Mouse (Mus musculus) embryo, embryonic 9.5 days (tissue): ENCODE measurements around the gene Jak2.

Experiments
- DNase-seq: peaks from one replicate; pipeline ENCODE4 v3.0.0-alpha.2; 2017; ENCODE audit errors: extremely low spot score

Gene Jak2

DNA sequence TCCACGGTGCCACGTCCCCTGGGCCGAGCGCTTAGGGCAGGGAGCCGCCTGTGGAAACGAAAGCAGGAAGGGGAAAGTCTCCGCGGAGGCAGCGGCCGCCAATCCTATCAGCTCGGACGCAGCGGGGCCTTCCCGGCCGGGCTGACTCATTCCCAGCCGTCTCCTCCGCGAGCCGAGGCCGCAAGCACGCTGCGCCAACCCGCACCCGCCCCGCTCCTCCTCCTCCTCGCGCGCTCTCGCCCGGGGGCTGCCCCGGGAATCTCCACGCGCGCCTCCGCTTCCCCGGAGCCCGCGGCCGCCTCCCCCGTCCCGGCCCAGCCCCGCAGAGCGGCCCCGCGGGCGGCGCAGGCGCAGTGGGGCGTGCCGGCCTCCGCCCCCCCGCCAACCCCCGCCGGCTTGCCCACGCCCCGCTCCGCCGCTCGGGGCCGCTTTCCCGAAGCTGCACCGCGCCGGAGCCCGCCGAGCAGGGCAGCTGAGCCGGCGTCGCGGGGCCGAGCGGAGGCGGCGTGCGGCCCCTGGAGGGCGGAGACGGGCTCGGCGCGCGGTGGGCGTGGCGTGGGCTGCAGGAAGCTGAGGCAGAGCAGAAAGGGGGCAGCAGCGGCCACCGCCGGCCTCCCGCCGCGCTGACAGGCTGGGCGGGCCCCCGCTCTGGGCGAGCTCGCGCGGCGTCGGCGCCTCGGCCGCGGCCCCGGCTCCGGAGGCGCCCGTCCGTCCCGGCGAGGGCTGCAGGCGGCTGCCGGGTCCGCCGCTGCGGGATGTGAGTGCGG is at the start of gene Jak2:
Gene Jak2, plus strand, starts transcription at position 638 of the 767 bp plus-strand sequence.
- peak; percentile 92 for DNase-seq

DNA sequence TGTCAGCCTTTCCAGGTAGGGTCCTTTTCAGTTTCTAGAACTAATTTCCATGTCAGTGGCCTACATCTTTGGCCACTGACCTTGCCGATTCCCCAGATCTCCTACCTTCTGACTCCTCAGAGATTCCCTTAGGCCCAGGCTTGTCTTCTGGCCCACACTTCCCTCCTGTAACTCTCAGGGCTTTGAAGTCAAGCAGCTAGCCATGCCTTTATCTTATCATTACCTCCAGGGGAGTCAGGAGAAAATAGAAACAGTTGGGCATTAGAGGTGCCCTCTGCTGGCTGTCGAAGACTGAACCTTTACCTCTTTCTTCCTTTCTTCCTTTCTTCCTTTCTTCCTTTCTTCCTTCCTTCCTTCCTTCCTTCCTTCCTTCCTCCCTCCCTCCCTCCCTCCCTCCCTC is 48.3 kb upstream of the Jak2 start:
- no peak for DNase-seq

DNA sequence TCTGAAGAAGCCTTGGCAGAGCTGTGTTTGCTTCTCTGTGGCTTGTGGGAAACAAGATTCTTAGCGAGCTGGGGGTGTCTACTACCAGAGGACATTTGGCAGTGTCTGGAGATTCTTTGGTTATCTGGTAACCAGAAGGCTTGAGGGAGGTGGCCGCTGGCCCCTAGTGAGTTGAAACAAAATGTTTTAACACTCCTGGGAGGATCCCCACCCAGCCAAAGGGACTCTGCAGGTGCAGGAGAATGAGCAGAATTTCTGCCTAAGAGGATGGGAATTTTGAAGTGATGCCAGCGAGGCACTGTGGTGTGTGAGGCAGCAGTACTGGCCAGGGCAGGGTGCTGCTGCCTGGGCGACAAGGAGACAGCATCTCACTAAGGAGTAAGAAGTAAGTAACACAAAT is 47.0 kb upstream of the Jak2 start:
- DNase-seq = no peak

DNA sequence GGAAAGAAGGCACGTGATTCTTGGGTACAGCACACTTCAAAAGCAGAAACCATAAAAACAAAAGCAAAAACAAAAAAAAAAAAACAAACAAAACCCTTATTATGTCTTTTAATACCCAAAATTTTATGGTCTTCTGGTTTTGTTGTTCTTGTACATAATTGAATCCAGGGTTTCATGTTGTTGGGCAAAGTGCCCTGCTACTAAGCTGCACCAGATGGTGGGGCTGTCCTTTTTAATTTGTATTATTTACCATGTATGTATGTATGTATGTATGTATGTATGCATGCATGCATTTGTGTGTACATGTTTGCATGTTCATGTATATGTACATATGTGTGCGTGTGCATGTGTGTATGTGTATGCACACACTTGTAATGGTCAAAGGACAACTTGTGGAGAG is 46.4 kb upstream of the Jak2 start:
- no peak for DNase-seq

DNA sequence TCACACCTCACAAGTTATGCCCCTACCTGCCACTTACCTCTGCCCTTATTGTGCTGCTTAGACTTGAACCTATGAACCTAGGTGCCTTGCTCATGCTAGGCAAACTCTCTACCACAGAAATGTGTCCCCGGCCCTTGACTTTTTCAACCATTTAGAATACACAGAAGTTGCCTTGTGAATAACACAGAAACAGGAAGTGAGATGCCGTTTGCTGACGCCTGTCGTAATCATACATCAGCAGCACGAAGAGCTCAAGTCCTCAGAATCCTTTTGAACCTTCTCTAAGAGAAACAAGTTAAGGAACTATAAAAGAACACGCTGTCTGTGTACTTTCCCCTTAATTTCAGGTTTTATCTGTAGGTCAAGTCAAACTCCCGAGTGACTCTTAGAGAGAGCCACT is 41.7 kb upstream of the Jak2 start:
- DNase-seq = no peak

DNA sequence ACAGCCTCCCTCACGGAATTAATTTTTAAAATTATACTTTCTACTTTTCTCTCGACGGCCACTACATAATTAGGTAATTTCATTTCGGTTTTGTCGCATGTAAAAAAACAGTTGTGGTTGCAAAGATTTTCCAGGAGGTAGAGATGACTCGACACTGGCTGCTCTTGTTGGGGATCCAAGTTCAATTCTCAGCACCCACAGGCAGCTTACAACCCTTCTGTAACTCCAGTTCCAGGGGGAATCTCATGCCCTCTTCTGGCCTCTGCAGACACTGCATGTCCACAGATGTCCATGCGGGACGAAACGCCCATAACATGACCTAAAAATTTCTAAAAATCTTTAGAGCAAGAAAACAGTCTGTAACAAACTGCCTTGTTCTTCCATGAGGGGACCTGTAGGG is 41.3 kb upstream of the Jak2 start:
- DNase-seq = no peak

DNA sequence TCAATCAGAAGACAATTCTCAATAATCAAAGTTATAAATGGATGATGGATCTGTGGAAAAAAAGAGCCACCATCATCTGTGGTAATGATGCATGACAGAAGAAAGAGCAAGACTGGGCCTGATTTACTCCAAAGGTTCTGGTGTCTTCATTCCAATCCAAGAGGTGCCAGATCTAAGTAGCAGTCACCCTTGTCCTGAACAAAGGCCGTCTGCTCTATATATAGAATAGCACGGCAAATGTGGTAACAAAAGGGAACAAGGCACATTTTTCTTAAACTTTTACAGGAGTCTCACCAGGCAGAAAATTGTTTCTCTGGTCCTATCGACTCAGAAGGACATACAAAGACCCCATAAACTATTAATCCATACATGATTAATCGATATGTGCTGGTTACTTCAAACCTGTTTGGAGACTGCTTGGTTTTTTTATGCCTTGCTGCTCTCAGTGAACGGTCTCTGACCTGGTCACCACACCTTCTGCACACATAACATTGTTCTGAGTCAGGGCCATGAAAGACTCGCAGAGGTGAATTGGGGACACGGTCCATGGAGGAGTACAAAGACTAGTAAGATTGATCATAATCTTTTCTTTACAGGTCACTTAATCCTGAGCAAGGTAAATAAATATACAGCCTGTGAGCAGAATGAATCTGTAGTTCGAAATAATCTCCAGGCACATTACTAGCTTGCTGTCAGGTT is 35.7 kb upstream of the Jak2 start:
- DNase-seq = no peak

DNA sequence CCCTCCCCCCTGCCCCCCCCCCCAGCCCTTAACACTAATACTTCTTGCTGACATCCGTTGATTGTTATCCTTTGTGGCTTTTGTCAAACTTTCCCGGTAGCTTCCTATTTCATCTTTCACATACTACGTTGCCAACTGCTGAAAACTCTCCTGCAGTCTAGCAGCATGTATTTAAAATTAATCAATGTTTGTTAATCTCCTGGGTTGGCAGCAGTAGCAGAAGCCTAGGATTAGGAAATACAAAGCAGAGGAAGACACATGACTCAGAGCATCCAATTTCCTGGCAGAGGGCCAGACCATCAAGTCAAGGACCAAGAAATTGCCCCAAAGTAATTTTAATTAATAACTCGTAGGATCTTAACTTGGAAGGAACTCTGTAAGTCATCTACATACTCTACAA is 29.8 kb upstream of the Jak2 start:
- DNase-seq = no peak

DNA sequence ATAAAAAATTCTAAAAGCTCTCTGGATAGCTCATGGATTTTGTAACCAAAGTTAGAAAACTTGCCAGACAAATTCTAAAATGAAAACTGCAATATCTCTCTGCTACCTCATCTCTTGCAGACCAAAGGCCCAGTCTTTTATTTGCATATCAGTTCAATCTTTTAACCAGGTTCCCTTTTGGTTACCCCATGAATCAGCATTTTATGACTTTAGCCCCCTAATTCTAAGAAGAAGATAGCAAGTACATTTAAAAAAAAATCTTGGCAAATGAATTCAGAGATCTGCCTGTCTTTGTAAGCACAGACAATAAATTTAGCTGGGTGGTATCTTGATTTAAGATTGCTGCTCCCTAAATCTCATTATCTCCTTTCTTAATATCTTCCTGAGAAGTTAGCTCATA is 26.7 kb upstream of the Jak2 start:
- DNase-seq = no peak

DNA sequence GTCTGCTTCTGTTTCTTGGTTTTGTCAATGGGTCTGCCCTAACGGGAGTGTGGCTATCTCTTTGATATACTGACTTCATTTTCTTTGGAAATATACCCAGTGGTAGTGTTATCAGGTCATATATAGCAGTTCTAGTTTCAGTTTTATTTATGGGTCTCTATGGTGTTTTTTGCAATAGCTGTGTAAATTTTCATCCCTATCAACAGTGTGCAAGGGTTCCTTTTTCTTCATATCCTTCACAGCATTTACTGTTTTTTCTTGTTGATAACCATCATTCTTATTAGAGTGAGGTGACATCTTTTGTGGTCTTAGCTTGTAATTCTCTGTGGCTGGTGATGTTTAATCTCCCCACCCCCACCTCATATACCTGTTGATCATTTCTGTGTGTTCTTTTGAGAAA is 24.6 kb upstream of the Jak2 start:
- DNase-seq = no peak

DNA sequence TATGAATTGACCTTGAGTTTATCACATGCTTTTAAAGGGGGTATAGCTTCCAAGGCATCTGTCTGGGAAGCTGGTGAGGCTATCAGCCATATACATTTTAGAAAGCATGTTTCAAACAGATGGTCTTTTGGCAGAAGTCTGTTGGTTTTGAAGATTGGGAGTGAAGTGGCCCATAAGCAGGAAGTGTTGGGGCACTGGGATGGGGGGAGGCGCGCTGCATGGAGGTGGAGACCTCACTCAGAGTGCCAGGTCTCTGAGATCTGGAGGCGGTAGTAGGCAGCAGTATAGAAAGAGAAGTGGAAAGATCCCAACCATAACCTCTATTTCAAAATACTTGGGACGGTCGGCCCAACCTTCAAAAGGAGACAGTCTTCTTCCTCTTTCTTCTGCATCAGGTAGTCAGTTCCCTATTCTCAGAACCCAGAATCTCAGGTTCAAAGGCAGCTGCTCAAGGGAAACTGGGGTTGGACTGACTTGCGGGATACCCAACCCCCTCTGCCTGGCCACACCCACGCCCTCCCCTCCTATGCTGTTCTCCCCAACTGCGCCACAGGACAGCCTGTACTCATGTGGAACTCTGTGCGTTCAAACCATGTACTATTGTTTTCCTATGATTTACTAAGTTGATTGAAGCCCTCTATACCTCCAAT is 23.6 kb upstream of the Jak2 start:
- no peak for DNase-seq

DNA sequence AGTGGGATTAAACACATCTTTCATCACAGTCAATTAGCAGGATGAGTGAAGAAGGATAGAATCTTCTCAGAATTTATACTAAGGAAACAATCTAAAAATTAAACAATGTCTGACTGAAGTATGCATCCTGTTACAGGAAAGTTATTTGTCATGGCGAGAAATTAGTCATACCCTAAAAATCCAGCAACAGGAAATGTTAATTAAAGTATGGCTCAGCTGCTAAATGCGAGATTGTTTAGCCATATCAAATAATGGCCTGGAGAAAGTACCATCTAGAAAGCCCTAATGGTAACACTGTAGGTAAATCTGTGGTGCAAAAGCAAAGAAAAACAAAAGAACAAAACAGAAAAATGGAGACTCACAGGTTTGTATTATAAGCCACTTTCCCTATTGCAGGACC is 22.6 kb upstream of the Jak2 start:
- DNase-seq = no peak

DNA sequence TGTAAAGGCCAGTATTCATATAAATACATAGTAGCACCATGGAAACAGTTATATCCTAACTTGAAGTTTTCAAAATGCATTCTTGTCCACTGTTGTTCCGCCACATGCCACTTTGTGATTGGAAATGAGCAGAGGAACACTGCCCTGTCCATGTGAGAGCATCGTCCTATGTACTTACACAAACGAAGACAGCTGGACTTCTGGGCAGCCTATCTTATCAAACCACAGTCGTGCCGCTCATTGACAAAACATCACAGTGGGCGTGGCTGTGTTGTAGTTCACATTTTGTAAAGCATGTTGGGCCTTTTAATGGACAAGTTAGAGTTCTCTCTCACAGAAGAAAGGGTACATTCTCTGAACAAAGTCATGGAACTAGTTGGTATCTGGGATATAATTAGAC is 18.9 kb upstream of the Jak2 start:
- no peak for DNase-seq

DNA sequence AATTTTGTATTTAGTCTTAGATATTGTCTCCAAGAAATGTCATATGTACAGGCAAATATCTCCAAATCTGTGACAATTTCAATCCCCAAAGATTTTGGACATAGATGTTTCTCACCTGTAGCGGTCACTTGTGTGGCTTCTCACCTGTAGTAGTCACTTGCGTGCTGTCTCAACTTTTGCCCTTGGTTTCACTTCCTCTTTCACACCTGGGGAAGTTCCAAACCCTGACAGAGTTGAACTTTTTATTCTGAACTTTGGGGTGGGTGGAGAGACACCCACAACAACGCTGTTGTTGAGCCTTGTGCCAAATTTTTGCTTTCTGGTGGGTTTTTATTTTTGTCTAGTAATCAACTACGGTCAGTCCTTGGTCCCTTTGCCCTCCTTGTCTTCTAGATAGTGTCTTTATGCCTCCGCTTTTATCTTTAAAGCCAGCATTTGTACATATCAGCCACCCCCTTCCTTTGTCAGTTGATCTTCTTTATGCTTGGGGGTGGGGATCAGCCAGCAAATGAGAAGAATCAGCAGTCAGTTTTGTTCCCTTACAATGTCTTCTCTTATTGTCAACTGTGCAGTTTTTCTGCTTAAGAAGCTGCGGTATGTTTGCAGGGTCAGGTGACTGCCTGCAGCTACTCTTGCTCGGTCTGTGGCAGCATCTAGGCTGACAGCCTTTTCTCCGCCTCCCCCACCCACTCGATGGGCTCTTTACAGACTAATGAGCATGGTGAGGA is 14.8 kb upstream of the Jak2 start:
- no peak for DNase-seq

DNA sequence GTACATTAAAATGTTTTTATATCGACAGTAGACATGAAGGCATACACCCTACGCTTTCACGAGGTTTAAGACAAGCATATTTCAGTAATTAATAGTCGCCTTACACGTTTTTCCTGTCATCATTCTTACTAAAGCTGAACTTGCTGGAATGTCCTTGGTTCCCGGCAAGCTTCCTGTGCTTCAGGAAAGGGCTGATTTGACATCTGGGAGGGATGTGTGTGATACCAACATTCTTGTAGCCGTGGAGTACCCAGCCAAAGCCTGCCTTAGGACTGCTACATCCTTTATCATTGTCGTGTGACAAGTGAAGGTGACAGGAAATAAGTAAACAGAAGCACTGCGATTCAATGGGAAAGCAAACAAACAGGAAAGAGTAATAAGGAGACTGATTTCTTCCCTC is 13.5 kb upstream of the Jak2 start:
- DNase-seq = no peak

DNA sequence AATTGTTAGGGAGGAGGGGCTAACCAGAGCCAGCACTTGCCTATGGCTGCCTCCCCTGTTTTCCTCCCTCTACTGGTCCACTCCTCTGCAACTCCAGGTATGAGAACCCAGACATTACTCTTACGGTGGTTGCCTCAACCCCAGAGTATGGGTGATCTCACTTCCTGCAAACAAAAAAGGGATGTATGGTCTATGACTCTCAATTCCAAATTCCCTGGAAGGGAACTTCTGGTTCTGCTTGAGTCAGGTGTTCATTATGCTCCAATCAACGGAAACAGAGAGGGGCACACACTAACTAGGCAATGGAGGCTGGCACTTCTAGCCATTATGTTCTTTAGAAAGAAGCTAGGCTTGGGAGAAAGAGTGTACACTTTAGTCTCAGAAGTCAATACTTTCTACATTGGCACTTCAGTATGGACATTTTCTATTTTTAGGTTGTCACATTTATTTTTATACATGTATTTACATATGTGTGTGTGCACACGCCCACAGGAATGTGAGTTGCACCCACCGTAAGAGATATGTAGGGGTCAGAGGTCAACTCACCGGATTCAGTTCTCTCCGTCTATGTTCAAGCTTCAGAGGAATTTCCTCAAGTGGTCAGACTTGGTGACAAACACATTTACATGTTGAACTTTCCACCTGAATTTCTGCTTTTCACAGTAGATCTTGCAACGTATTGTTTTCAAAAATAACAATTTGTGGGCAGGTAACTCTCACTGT is 12.0 kb upstream of the Jak2 start:
- DNase-seq = no peak

DNA sequence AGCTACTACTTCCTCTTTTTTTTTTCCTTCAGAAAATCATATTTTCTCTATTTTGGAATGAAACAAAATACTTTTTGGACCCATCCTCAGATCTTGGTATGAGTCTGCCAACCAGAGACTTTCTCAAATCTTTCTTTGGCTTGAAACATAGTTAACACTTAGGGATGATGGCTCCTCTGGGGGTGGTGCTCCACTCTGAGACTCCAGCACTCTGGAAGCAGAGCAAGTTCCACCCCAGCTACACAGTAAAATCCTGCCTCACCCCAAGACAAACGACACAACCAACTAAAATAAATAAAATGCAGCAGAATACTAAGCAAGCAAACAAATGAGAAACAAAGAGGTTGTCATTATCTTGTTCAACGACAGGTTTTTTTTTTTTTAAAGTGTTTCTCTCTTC is 11.0 kb upstream of the Jak2 start:
- DNase-seq = no peak

DNA sequence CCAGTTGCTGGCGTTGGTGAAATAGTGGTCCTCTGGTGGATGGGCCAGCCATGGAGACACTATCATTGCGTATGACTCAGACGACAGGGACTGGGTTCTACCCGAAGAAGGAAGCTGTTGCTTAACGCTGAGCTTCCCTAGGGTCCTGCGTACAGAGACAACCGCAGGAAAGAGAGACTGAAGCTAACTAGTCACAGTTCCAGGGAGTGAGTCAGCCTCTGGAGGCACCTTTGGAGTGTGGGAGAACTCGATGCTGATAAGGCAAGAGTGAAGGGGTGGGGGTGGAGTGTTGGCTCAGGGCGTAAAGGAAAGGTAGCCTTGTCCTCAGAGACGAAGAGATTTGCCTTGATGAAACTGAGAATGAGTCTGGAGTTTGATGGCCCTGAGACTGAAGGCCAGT is 10.0 kb upstream of the Jak2 start:
- no peak for DNase-seq

DNA sequence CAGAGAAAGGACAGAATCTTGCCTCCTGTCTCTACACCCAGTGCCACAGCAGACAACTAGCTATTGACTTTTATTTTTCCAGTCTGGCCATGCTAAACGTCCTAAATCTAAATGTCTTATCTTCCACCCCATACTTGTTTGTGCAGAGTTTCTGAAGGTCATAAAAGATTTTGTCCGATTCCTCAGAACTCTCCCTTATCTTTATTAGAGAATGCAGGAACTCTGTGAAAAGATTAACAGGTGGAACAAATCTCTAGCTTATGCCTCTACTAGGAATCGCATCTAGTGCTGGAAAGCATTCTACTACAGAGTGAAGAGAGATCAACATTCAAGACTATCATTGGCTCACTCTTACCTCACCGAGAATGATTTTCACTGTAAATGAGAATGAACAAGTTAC is 1.7 kb upstream of the Jak2 start:
- DNase-seq = no peak

DNA sequence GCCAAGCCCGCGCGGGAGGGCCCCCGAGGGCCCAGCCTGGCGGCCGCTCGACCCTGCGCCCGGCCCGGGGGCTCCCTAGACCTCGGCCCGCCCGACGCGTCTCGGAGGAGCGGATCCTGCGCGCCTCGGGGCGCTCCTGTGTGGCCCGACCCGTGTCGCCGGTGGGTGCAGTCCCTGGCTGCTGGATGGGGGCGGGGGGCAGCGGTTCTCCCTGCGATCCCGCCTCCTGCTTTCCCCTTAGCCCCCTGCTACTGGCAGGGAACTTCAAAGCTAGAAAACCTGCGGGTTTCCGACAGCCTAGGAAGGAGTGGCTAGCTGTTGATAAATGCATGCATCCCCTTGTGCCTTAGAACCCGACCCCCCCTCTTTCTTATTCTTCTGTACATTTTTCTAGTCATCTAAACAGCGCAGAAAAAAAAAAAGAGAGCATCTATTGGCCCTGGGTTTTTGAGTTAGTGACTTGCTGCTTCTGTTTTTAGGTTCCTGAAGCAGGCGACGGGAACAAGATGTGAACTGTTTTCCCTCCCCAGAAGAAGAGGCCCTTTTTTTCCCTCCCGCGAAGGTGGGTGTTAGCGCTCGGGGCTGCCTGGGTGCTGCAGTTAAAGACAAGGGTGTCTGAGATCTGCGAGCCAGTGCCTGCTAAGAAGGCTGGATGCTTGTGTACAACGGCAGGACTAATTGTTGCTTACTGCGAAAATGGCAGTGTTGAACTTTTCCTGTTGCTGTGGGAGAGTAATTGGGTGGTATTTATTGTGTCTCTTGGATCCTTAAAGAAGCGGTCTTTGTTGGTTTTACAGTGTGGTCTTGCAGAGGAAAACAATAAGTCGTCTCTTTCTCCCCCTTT is 552 bp downstream of the Jak2 start:
- peak; percentile 42 for DNase-seq
